Mouse (Mus musculus): ENCODE measurements around the gene Ang.

Gene Ang

GRCm38 (mm10) chr14:51128775-51129623, 38.0 kb downstream of the Ang start:
- no peak for DNase-seq (ENCODE audit: low spot score in 2 of 2)

- no peak for DNase-seq (ENCODE audit: low spot score in 2 of 2)
These were observed 38.6 kb downstream of the Ang start for GRCm38 (mm10) chr14:51129624-51129975.

- no peak for DNase-seq (ENCODE audit: low spot score in 2 of 2)
These were observed 39.5 kb downstream of the Ang start for GRCm38 (mm10) chr14:51130315-51130940.

- DNase-seq (ENCODE audit: low spot score in 2 of 2): no peak
These were observed 40.3 kb downstream of the Ang start for GRCm38 (mm10) chr14:51131086-51131815.

- no peak for DNase-seq (ENCODE audit: low spot score in 2 of 2)
These were observed 41.4 kb downstream of the Ang start for GRCm38 (mm10) chr14:51132372-51132771.

GRCm38 (mm10) chr14:51140342-51140741, 49.4 kb downstream of the Ang start:
- DNase-seq (ENCODE audit: low spot score in 2 of 2): no peak

- DNase-seq (ENCODE audit: low spot score in 2 of 2): no peak
These were observed 51.2 kb downstream of the Ang start for GRCm38 (mm10) chr14:51142119-51142518.

GRCm38 (mm10) chr14:51142568-51142967, 51.6 kb downstream of the Ang start:
- no peak for DNase-seq (ENCODE audit: low spot score in 2 of 2)

GRCm38 (mm10) chr14:51143287-51143686, 52.3 kb downstream of the Ang start:
- no peak for DNase-seq (ENCODE audit: low spot score in 2 of 2)

- DNase-seq (ENCODE audit: low spot score in 2 of 2): no peak
These were observed 53.0 kb downstream of the Ang start for GRCm38 (mm10) chr14:51143937-51144336.

- DNase-seq (ENCODE audit: low spot score in 2 of 2): no peak
These were observed 53.5 kb downstream of the Ang start for GRCm38 (mm10) chr14:51144451-51144850.

- DNase-seq (ENCODE audit: low spot score in 2 of 2): no peak
These were observed 54.6 kb downstream of the Ang start for GRCm38 (mm10) chr14:51145521-51145920.

GRCm38 (mm10) chr14:51146685-51147084, 55.7 kb downstream of the Ang start, which contains the start of gene Rnase1:
Gene Rnase1 (minus strand): TSS chr14:51146785.
- DNase-seq (ENCODE audit: low spot score in 2 of 2): no peak

- DNase-seq (ENCODE audit: low spot score in 2 of 2): no peak
These were observed 57.1 kb downstream of the Ang start for GRCm38 (mm10) chr14:51148006-51148405.

GRCm38 (mm10) chr14:51149164-51149563, 58.2 kb downstream of the Ang start:
- DNase-seq (ENCODE audit: low spot score in 2 of 2): no peak

- DNase-seq (ENCODE audit: low spot score in 2 of 2): no peak
These were observed 59.4 kb downstream of the Ang start for GRCm38 (mm10) chr14:51150206-51150831.
